Mouse (Mus musculus): ENCODE results near the gene Lrrc8d. TPM values are rescaled to one million over a fixed set of nuclear protein-coding genes. Genes with fewer than 3 reads are reported as not detected.

Gene Lrrc8d
- total RNA-seq (2012; rRNA removed) (15.9 and 16.6 TPM in 2 replicates), total RNA-seq (2014; rRNA removed) (5.2 and 7.0 TPM in 2 replicates), polyA plus RNA-seq (2012; ENCODE audit: insufficient read length, low read depth) (26.1 and 29.2 TPM in 2 replicates)

DNA sequence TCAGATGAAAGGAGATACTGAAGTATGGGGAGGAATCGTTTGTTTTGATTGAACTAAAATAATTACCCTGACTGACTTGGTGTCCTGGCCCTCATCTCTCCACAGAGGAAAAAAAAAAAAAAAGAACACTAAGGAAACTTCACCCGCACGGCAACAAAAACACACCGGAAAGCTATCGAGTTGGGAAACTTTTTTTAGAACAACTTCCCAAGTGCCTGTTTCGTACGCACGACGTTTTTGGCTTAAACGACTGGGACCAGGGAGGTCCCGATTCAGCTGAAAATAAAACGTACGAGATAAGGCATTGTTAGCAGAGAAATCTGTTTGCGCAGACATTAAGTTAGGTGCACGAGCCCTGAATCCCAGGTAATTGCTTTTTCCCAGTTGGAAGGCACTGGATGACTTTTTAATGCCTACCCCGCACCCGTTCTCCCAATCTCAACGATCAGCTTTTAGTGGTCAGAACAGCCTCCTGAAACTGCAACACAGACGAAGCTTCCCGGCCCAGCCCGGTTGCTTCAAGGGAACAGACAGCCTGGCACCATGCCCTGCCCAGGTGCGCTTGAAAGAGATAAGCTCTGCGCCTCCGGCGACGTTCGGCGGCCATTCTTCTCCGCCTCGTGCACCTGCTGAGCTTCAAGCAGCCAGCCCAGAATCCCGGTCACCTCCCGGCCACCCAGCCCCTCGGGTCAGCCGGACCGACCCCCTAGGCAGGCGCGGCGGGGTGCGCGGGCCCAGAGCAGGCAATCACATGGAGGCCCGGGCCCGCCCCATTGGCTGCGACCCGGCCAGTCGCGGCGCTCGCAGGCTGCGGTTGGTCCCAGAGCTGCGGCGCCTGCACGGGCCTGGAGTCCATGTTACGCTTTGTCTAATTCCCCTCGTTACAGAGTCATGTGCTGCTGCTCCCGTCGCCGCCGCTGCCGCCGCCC, at the start of gene Lrrc8d:
Gene Lrrc8d (plus strand): TSS at position 829 of the 929 bp plus-strand sequence.
- peaks cover 14 to 46% of the 10 kb centered on the region in 2 experiments for H3K4me1 ChIP-seq (ENCODE audit: control insufficient read depth in 1 of 2, insufficient read depth in 2 of 2)
- no peaks in the 10 kb centered on the region for H3K9me3 ChIP-seq (replicated peaks; ENCODE audit: low read length)
- peak within 1 kb of the TSS; percentile 86 to 95 (median 91) for H3K4me3 ChIP-seq (replicated peaks in 1 of 3; ENCODE audit: low read depth in 2 of 3, low read length in 2 of 3, poor library complexity in 1 of 3)
- H3K36me3 ChIP-seq (replicated peaks in 1 of 2; ENCODE audit: control insufficient read depth in 1 of 2, insufficient read depth in 1 of 2, low read length in 1 of 2), result peaks cover 10 to 20% of the 10 kb centered on the region in 2 experiments
- H3K9ac ChIP-seq (ENCODE audit: insufficient read depth, low read depth), result peak within 1 kb of the TSS; percentile 96
- in situ Hi-C loops (cut with MboI; ENCODE audit: low pct_ligation_motif_present, low pct_unique_long_range_greater_than_20kb, low sequenced_read_pairs) (loop anchor here (5.0 kb wide), 1 partner anchor 33 kb away; no protein-coding TSS in a partner anchor), dilution Hi-C loops (cut with MboI; ENCODE audit: extremely low pct_ligation_motif_present, extremely low pct_unique_long_range_greater_than_20kb, low sequenced_read_pairs) (no loop called here)
- peaks cover 38% of the 10 kb centered on the region for H3K79me2 ChIP-seq (replicated peaks; ENCODE audit: control insufficient read depth, extremely low read depth, insufficient read depth, poor library complexity, severe bottlenecking)
- DNase-seq (ENCODE audit: extremely low read depth), result no peak
- H3K4me2 ChIP-seq (ENCODE audit: insufficient read depth, low read depth, poor library complexity, severe bottlenecking), result peak within 1 kb of the TSS; percentile 79
- H3K27ac ChIP-seq (ENCODE audit: insufficient read depth, low read depth), result peak within 1 kb of the TSS; percentile 87
- no peaks in the 10 kb centered on the region for H3K27me3 ChIP-seq (replicated peaks)
- TF ChIP-seq MAX (IDR thresholded peaks at IDR 0.05; ENCODE audit: low read length), result peak; percentile 87
- TF ChIP-seq ZKSCAN1 (IDR thresholded peaks at IDR 0.05; ENCODE audit: borderline replicate concordance, low read depth, low read length), result no peak
- TF ChIP-seq CTCF (conservative IDR thresholded peaks at IDR 0.05 in 1 of 2, IDR thresholded peaks at IDR 0.05 in 1 of 2; ENCODE audit: low read depth in 2 of 2, low read length in 2 of 2), result peak in 1 of 2 experiments; percentile 25; a peak in 1 of 4 replicates
- no peak for TF ChIP-seq RCOR1 (conservative IDR thresholded peaks at IDR 0.05; ENCODE audit: low read depth, low read length)
- no peak for TF ChIP-seq ZNF384 (IDR thresholded peaks at IDR 0.05; ENCODE audit: low read depth, low read length)
- no peak; the same call in none of the 2 replicates for TF ChIP-seq RAD21 (IDR thresholded peaks at IDR 0.05; ENCODE audit: low read depth, low read length)
- TF ChIP-seq ETS1 (conservative IDR thresholded peaks at IDR 0.05; ENCODE audit: low read depth, low read length), result no peak
- TF ChIP-seq E2F4 (IDR thresholded peaks at IDR 0.05; ENCODE audit: insufficient replicate concordance, low read depth, low read length), result no peak
- TF ChIP-seq KAT2A (IDR thresholded peaks at IDR 0.05; ENCODE audit: insufficient replicate concordance, low read length), result no peak
- peak; percentile 79 for TF ChIP-seq UBTF (IDR thresholded peaks at IDR 0.05; ENCODE audit: low read depth, low read length)
- TF ChIP-seq IRF4 (IDR thresholded peaks at IDR 0.05; ENCODE audit: low read depth, low read length), result no peak
- peak; percentile 84 for TF ChIP-seq USF1 (IDR thresholded peaks at IDR 0.05; ENCODE audit: low read depth, low read length)
- peak; percentile 53; the same call in 1 of the 2 replicates for TF ChIP-seq NELFE (IDR thresholded peaks at IDR 0.05; ENCODE audit: low read depth, low read length)
- no peak; the same call in 1 of the 2 replicates for TF ChIP-seq HCFC1 (IDR thresholded peaks at IDR 0.05; ENCODE audit: low read depth, low read length)
- TF ChIP-seq EP300 (IDR thresholded peaks at IDR 0.05; ENCODE audit: low read length), result no peak
- 0 out of 2 replicates have a peak, but pooled peaks have one; percentile 48 for TF ChIP-seq TBP (conservative IDR thresholded peaks at IDR 0.05; ENCODE audit: low read depth, low read length)
- peak; percentile 54; the same call in 1 of the 2 replicates for TF ChIP-seq POLR2A (IDR thresholded peaks at IDR 0.05; ENCODE audit: low read depth, low read length)
- TF ChIP-seq JUND (conservative IDR thresholded peaks at IDR 0.05; ENCODE audit: low read depth, low read length), result no peak
- TF ChIP-seq ZMIZ1 (IDR thresholded peaks at IDR 0.05; ENCODE audit: low read depth, low read length), result peak; percentile 60
- TF ChIP-seq JUN (IDR thresholded peaks at IDR 0.05; ENCODE audit: insufficient read depth, low read depth, low read length), result no peak
- TF ChIP-seq BHLHE40 (IDR thresholded peaks at IDR 0.05; ENCODE audit: low read depth, low read length), result peak; percentile 83
- TF ChIP-seq PAX5 (IDR thresholded peaks at IDR 0.05; ENCODE audit: low read length), result no peak
- peak; percentile 68 for TF ChIP-seq NRF1 (IDR thresholded peaks at IDR 0.05; ENCODE audit: low read depth, low read length)
- no peak for TF ChIP-seq GABPA (IDR thresholded peaks at IDR 0.05; ENCODE audit: insufficient replicate concordance, low read depth, low read length)
- peak; percentile 20; the same call in 1 of the 2 replicates for TF ChIP-seq MEF2A (IDR thresholded peaks at IDR 0.05; ENCODE audit: borderline replicate concordance, low read depth, low read length)
- 0 out of 2 replicates have a peak, but pooled peaks have one; percentile 38 for TF ChIP-seq MYC (IDR thresholded peaks at IDR 0.05; ENCODE audit: low read depth, low read length)
- 0 out of 2 replicates have a peak, but pooled peaks have one; percentile 7 for TF ChIP-seq POLR2AphosphoS2 (IDR thresholded peaks at IDR 0.05; ENCODE audit: low read depth, low read length)
- peak; percentile 1; the same call in 1 of the 2 replicates for TF ChIP-seq CHD1 (IDR thresholded peaks at IDR 0.05; ENCODE audit: low read depth, low read length)
- TF ChIP-seq CHD2 (IDR thresholded peaks at IDR 0.05; ENCODE audit: low read length), result no peak
- peak; percentile 90 for TF ChIP-seq MXI1 (IDR thresholded peaks at IDR 0.05; ENCODE audit: low read depth, low read length)
- peak; percentile 58 for TF ChIP-seq SIN3A (IDR thresholded peaks at IDR 0.05; ENCODE audit: low read length)
- peak; percentile 39; the same call in 1 of the 2 replicates for TF ChIP-seq TCF12 (IDR thresholded peaks at IDR 0.05; ENCODE audit: low read depth, low read length)
- no peak for TF ChIP-seq ELF1 (IDR thresholded peaks at IDR 0.05; ENCODE audit: low read depth, low read length)
- TF ChIP-seq SMC3 (IDR thresholded peaks at IDR 0.05; ENCODE audit: low read depth, low read length), result no peak
- no peak; the same call in 1 of the 2 replicates for TF ChIP-seq MAZ (IDR thresholded peaks at IDR 0.05; ENCODE audit: low read depth, low read length)
- TF ChIP-seq MAFK (IDR thresholded peaks at IDR 0.05; ENCODE audit: insufficient replicate concordance, low read length), result no peak
- no peak for TF ChIP-seq ZC3H11A (IDR thresholded peaks at IDR 0.05; ENCODE audit: low read depth, low read length)

Data from CH12.LX (cell line).